Mouse (Mus musculus): ENCODE measurements around the gene Slc6a21.

Gene Slc6a21

GRCm38 (mm10) chr7:45316536-45316935, 39.2 kb downstream of the Slc6a21 start:
- DNase-seq: no peak

GRCm38 (mm10) chr7:45322245-45322644, 44.9 kb downstream of the Slc6a21 start:
- DNase-seq: no peak

DNA sequence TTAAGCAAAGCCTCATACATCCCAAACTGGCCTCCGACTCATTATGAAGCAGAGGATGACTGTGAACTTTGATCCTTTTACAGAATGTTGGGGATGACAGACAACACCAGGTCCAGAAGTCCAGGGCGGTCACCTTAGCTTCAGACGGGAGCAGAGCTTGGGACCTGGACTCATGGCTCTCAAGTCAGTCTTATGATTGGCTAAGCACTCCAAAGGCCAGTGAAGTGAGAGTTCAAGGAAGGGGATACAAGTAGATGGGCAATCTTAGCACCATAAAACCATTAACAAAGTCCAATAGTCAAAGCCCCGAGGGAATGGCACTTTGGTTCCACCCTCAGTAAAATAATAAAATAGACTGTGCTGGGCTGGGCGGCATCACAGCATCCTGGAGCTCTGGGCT, 45.8 kb downstream of the Slc6a21 start:
- no peak for DNase-seq

DNA sequence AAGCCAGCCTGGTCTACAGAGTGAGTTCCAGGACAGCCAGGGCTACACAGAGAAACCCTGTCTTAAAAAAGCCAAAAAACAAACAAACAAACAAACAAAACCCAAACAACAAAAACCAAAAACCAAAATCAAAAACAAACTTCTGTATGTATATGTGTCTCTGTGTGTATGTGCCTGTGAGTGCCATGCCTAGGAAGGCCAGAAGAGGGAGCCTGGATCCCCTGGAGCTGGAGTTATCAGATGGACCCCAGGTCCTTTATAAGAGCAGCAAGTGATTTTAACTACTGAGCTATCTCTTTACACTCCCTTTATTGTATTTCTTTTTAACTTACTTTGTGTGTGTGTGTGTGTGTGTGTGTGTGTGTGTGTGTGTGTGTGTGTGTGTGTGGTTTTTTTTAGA, 48.5 kb downstream of the Slc6a21 start:
- no peak for DNase-seq

GRCm38 (mm10) chr7:45328841-45329475, 51.6 kb downstream of the Slc6a21 start:
- no peak for DNase-seq

DNA sequence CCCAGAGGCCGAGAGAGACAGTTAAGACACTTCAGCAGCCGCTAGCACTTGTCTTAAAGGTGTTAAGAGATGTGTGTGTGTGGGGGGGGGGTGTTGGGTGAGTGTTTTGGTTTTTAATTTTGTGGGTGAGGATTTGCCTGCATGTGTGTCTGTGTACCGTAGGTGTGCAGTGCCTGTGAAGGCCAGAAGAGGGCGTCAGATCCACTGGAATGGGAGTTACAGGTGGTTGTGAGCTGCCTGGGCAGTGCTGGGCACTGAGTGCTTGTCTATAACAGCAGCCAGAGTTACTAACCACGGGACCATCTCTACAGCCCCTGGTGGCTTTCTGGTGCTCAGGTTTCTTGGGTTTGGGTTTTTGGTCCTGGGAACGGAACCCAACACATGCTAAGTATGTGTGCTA, 54.2 kb downstream of the Slc6a21 start:
- DNase-seq: no peak

DNA sequence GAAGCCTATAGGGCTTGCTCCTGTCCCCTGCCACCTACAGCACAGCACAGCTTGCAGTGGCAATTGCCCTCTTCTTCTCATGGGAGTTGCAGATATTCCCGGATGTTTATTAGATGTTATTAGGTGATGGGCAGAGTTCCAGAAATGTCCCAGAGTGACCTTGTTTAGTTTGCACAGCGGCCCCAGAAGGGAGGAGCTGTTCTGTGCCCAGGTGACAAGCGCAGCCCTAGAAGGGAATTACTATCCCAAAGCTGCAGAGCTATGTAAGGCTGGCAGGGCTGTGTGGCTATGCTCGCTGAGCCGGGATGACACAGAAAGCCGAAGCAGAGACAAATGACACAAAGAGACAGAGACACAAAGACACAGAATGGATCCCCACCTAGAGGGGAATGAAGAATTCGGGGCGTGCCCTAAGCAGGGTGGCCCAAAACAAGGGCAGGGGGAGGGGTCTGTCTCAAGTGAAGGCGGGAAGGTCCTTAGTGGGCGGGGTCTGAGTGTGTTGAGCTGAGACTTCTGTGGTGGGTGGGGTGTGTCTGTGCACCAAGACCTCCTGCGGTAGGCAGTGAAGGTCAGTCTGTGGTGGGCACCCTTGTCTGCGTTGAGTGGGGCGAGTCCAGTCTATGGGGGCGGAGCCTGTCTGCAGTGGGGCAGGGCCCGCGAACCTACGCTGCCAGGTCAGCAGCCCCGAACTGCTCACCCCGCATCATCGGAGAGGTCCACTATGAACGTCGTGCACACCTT, 55.5 kb downstream of the Slc6a21 start:
- DNase-seq: no peak

- DNase-seq: peak; percentile 69 to 89
Observed at GRCm38 (mm10) chr7:45333431-45333982, 56.2 kb downstream of the Slc6a21 start, which contains the start of gene Trpm4. Trpm4 (minus strand) TSS chr7:45333780.

DNA sequence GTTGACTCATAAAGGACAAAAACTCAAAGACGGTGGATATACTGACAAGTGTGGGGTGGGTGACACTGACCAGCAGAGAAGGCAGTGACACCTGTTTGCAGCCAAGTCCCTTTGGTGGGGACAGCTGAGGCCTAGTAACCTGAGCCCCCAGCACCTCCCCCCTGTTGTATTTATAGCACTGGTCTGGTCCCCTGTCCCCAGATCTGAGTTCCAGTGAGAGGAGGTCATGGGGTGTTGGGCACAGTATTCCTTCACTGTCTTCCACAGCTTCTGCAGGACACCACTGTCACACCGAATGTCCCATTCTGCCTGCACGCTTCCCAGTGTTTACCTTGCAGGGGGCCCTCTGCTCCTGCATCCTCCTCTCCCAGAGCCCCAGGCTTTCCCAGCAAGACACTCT, 57.3 kb downstream of the Slc6a21 start:
- DNase-seq: no peak

- DNase-seq: no peak
Observed at GRCm38 (mm10) chr7:45335056-45335455, 57.7 kb downstream of the Slc6a21 start, which contains the start of gene Hrc. Hrc (plus strand) TSS chr7:45335290.

GRCm38 (mm10) chr7:45336319-45336718, 59.0 kb downstream of the Slc6a21 start:
- DNase-seq: no peak

DNA sequence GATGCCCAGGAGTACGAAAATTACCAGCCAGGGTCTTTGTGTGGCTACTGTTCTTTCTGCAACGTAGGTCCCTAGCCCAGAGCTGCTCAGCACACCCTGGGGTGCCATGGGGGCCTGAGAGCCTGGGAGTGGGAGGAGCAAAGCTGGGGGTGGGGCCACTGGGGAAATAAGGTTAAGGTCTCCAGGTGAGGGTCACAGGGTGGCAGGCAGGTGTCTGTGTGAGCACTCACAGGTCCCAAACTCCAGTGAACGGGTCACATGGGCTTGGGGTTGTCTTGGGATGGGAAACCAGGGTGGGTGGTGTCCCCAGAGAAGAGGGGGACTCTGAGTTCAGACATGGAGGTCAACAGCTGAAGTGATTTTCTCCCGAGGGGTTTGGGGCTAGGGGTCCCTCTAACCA, 60.2 kb downstream of the Slc6a21 start:
- no peak for DNase-seq

- DNase-seq: no peak
Observed at GRCm38 (mm10) chr7:45338161-45338911, 61.0 kb downstream of the Slc6a21 start.
